Comparison of ENCODE assay signal across 9 mouse cellular contexts in the genomic region with DNA sequence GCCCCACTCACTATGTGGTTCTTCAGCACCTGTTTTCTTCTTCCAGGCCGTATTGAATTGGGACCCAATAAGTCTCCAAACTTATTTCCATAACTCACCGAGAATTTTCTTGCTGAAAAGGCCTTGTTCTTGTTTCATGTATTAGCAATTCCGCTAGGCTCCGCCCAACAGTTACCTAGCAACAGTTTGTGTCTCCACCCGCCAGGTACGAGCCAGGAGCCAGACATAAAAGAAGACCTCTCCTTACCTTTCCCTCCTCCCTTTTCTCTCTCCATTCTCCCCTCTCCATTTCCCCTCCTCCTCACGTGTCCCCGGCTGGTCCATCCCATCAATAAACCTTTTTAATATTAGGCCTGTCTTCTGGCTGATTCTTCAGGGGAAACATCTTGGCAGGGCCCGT. TPM values are rescaled to one million over a fixed set of nuclear protein-coding genes. Genes with fewer than 3 reads are reported as not detected.
DNase-seq lines count a peak whose midpoint lies in the region; ATAC-seq and TF ChIP-seq lines count a peak whose summit lies in the region.
"Had no signal": no experiment of that assay in that cellular context is flagged by ENCODE, and none has a peak within 500 bp of the region (broad histone marks: within the 10 kb centered on the region; RNA-seq: fewer than 3 reads in every experiment).

No protein-coding gene starts in this region.

- peak overlapping the region; percentile 20 for H3K4me3 ChIP-seq in embryonic facial prominence, embryonic 13.5 days
- H3K4me3 ChIP-seq in kidney, postnatal 0 days (replicated peaks; ENCODE audit: low read depth, low read length): no peak overlapping the region
- peak overlapping the region; percentile 31 for H3K4me3 ChIP-seq in midbrain, embryonic 10.5 days

- H3K27ac ChIP-seq in embryonic facial prominence, embryonic 13.5 days: 0 out of 2 replicates have a peak overlapping the region, but pooled peaks have one; percentile 14
- H3K27ac ChIP-seq in kidney, postnatal 0 days: no peak overlapping the region
- H3K27ac ChIP-seq in midbrain, embryonic 10.5 days (replicated peaks): no peak overlapping the region

- peak overlapping the region; percentile 51 for H3K4me2 ChIP-seq in embryonic facial prominence, embryonic 13.5 days
- H3K4me2 ChIP-seq in kidney, postnatal 0 days (ENCODE audit: low read length): peak overlapping the region; percentile 41

- H3K9ac ChIP-seq in embryonic facial prominence, embryonic 13.5 days: 0 out of 2 replicates have a peak overlapping the region, but pooled peaks have one; percentile 17
- no peak overlapping the region for H3K9ac ChIP-seq in kidney, postnatal 0 days (ENCODE audit: low read depth, low read length)

- no peaks in the 10 kb centered on the region for H3K9me3 ChIP-seq in embryonic facial prominence, embryonic 13.5 days
- no peaks in the 10 kb centered on the region for H3K9me3 ChIP-seq in kidney, postnatal 0 days (replicated peaks; ENCODE audit: low read length)
- no peaks in the 10 kb centered on the region for H3K9me3 ChIP-seq in midbrain, embryonic 10.5 days (replicated peaks)

- no peak for TF ChIP-seq CTCF in kidney, postnatal 0 days (IDR thresholded peaks at IDR 0.05; ENCODE audit: low read depth)

- peaks cover 32% of the 10 kb centered on the region for H3K4me1 ChIP-seq in embryonic facial prominence, embryonic 13.5 days
- H3K4me1 ChIP-seq in kidney, postnatal 0 days (replicated peaks; ENCODE audit: insufficient read depth, low read length): peaks cover 12% of the 10 kb centered on the region; the same call in 1 of the 2 replicates
- H3K4me1 ChIP-seq in midbrain, embryonic 10.5 days: peaks cover 46% of the 10 kb centered on the region

- WGBS in embryonic facial prominence, embryonic 13.5 days: 15% methylated on average over 9 of the region's 9 CpGs
- 19% methylated on average over 9 of the region's 9 CpGs for WGBS in kidney, postnatal 0 days
- 21% methylated on average over 9 of the region's 9 CpGs for WGBS in midbrain, embryonic 10.5 days

- H3K36me3 ChIP-seq in embryonic facial prominence, embryonic 13.5 days: no peaks in the 10 kb centered on the region
- H3K36me3 ChIP-seq in kidney, postnatal 0 days (ENCODE audit: insufficient read depth, low read length): no peaks in the 10 kb centered on the region
- H3K36me3 ChIP-seq in midbrain, embryonic 10.5 days: no peaks in the 10 kb centered on the region

- ATAC-seq in embryonic facial prominence, embryonic 13.5 days (ENCODE audit: insufficient number of reproducible peaks, insufficient read depth, low FRiP score, low TSS enrichment, low read depth): no peak
- ATAC-seq in kidney, postnatal 0 days (replicated peaks; ENCODE audit: low FRiP score, low read depth): no peak

- no peaks in the 10 kb centered on the region for H3K27me3 ChIP-seq in embryonic facial prominence, embryonic 13.5 days
- H3K27me3 ChIP-seq in kidney, postnatal 0 days (ENCODE audit: insufficient read depth, low read length): no peaks in the 10 kb centered on the region
- no peaks in the 10 kb centered on the region for H3K27me3 ChIP-seq in midbrain, embryonic 10.5 days (ENCODE audit: low read depth, poor library complexity, severe bottlenecking)

- peak; percentile 18 for DNase-seq in embryo, embryonic 10.5 days (ENCODE audit: low spot score)
- DNase-seq in embryo, embryonic 10 days (ENCODE audit: low spot score): no peak
- DNase-seq in kidney, postnatal 0 days (ENCODE audit: low spot score): no peak
- no peak for DNase-seq in midbrain, embryonic 10.5 days (ENCODE audit: low spot score)
- no peak for DNase-seq in adipocyte (ENCODE audit: low spot score)
- no peak for DNase-seq in adrenal gland, adult 18-20 months (ENCODE audit: low spot score in 2 of 2)
- DNase-seq in spleen, adult 18-20 months: no peak

RNA-seq across cellular contexts. Expression of a gene that starts 2.7 kb away (rescaled TPM):
- 23.7 and 23.9 TPM in 2 replicates for polyA plus RNA-seq in embryonic facial prominence, embryonic 13.5 days (2015; fragmentation: Nextera tagmentation; extraction: Ambion mirVana)
- polyA plus RNA-seq in kidney, postnatal 0 days (2015; fragmentation: Nextera tagmentation; extraction: Ambion mirVana): 9.5 and 10.6 TPM in 2 replicates
- polyA plus RNA-seq in midbrain, embryonic 10.5 days (2016; fragmentation: Nextera tagmentation; extraction: Ambion mirVana): 21.7 and 25.7 TPM in 2 replicates
- total RNA-seq in adrenal gland, adult 18-20 months (2021): 10 to 100 TPM; 18.5 to 21.3 TPM

RNA-seq across cellular contexts. Expression of a gene that starts 16.6 kb away (rescaled TPM):
- 0.77 and 0.84 TPM in 2 replicates for polyA plus RNA-seq in embryonic facial prominence, embryonic 13.5 days (2015; fragmentation: Nextera tagmentation; extraction: Ambion mirVana)
- 0.09 TPM in 1 of 2 replicates, not detected in the other for polyA plus RNA-seq in kidney, postnatal 0 days (2015; fragmentation: Nextera tagmentation; extraction: Ambion mirVana)
- polyA plus RNA-seq in midbrain, embryonic 10.5 days (2016; fragmentation: Nextera tagmentation; extraction: Ambion mirVana): 4.3 and 4.5 TPM in 2 replicates
- total RNA-seq in adrenal gland, adult 18-20 months (2021): not detected
- polyA plus RNA-seq: frontal cortex, adult 2 months had no signal

RNA-seq across cellular contexts. Expression of a gene that starts 54.8 kb away (rescaled TPM):
- polyA plus RNA-seq in embryonic facial prominence, embryonic 13.5 days (2015; fragmentation: Nextera tagmentation; extraction: Ambion mirVana): 50.4 and 51.6 TPM in 2 replicates
- 19.6 and 22.4 TPM in 2 replicates for polyA plus RNA-seq in kidney, postnatal 0 days (2015; fragmentation: Nextera tagmentation; extraction: Ambion mirVana)
- polyA plus RNA-seq in midbrain, embryonic 10.5 days (2016; fragmentation: Nextera tagmentation; extraction: Ambion mirVana): 58.1 and 61.3 TPM in 2 replicates
- total RNA-seq in adrenal gland, adult 18-20 months (2021): 10 to 100 TPM; 15.2 to 17.2 TPM
